Mouse (Mus musculus) liver, embryonic 11.5 days (tissue): Measurements from ENCODE around the gene Trpc3. TPM values are rescaled to one million over a fixed set of nuclear protein-coding genes. Genes with fewer than 3 reads are reported as not detected.
"Not testable (repeated sequence)": the region's sequence is repeated elsewhere in the genome, so short reads cannot be mapped to it uniquely, and the experiment has no call there.

Source experiments
- ATAC-seq: fragments of 200-750 bp; cut with Nextera tagmentation; replicated peaks from 2 replicates; pipeline ENCODE4 v1.8.0; 2017; ENCODE audit warnings: moderate number of reproducible peaks, mild to moderate bottlenecking, moderate TSS enrichment, moderate library complexity; ENCODE audit not compliant: low FRiP score
- DNase-seq: peaks from one replicate; pipeline ENCODE4 v3.0.0-alpha.2; 2017; ENCODE audit warnings: low spot score
- H3K27ac ChIP-seq: fragments of 300-500 bp; sonication (generic); 2 replicates; pipeline ENCODE4 v1.5.1; 2014; ENCODE audit warnings: mild to moderate bottlenecking, low read depth, low read length, control low read depth
- H3K27me3 ChIP-seq: fragments of 300-500 bp; sonication (generic); replicated peaks from 2 replicates; pipeline ENCODE4 v1.6.1; 2014; ENCODE audit warnings: low read length, mixed read lengths; ENCODE audit not compliant: control insufficient read depth, insufficient read depth
- H3K36me3 ChIP-seq: fragments of 300-500 bp; sonication (generic); 2 replicates; pipeline ENCODE4 v1.6.1; 2014; ENCODE audit warnings: mild to moderate bottlenecking, low read length, moderate library complexity, mixed read lengths; ENCODE audit not compliant: control insufficient read depth, insufficient read depth
- H3K4me1 ChIP-seq: fragments of 300-500 bp; sonication (generic); replicated peaks from 2 replicates; pipeline ENCODE4 v1.6.1; 2014; ENCODE audit warnings: low read length, mixed read lengths; ENCODE audit not compliant: control insufficient read depth, insufficient read depth
- H3K4me2 ChIP-seq: fragments of 300-500 bp; sonication (generic); 2 replicates; pipeline ENCODE4 v1.6.1; 2014; ENCODE audit warnings: mild to moderate bottlenecking, control low read depth, moderate library complexity
- H3K4me3 ChIP-seq: fragments of 300-500 bp; sonication (generic); 2 replicates; pipeline ENCODE4 v1.5.1; 2014; ENCODE audit warnings: low read depth, low read length, control low read depth
- H3K9ac ChIP-seq: fragments of 300-500 bp; sonication (generic); 2 replicates; pipeline ENCODE4 v1.6.1; 2014; ENCODE audit warnings: low read depth, low read length, control low read depth
- H3K9me3 ChIP-seq: fragments of 300-500 bp; sonication (generic); 2 replicates; pipeline ENCODE4 v1.6.1; 2016; ENCODE audit warnings: low read length, inconsistent platforms, mixed read lengths; ENCODE audit not compliant: control insufficient read depth
- WGBS: fragments of 180-500 bp; shearing (Covaris S2); extraction: QIAGEN DNeasy Blood & Tissue Kit; methylation state at CpG from one replicate; pipeline ENCODE4 v1.1.7; 2014; 5-methylcytosine and 5-hydroxymethylcytosine counted together
- polyA plus RNA-seq: library from polyadenylated mRNA; unstranded; fragments of >200 nt; fragmentation: Nextera tagmentation; extraction: Ambion mirVana; gene quantifications from 2 replicates; pipeline ENCODE4 v1.2.1, GENCODE M21; 2014

Trpc3 gene
- polyA plus RNA-seq, 1 experiment from 2014 or later = 1.4 TPM

DNA sequence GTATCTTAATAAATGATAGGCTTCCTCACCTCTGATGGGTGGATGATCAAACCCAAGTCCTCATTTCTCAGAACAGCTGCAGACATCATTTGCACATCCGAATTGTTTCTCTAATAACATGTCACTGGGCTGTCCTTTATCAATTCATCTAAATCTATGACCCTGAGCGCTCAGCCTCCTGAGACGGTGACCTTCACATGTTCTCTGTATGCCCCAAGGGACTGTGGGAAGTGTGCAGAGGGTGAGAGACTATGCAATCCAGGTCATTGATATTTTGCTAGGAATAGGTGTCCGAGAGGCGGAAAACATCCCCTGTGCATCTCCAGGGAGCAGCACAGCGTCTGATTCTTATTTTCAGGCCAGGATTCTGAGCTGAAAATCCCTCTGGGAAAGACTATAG, 22.2 kb downstream of the Trpc3 start:
- 84% methylated on average over 6 of the region's 6 CpGs for WGBS
- no peak overlapping the region for H3K4me2 ChIP-seq
- no peaks in the 10 kb centered on the region for H3K27me3 ChIP-seq
- H3K4me1 ChIP-seq = no peaks in the 10 kb centered on the region
- H3K9ac ChIP-seq = no peak overlapping the region
- no peak overlapping the region for H3K27ac ChIP-seq
- H3K9me3 ChIP-seq = no peaks in the 10 kb centered on the region
- DNase-seq (no peak), ATAC-seq (no peak)
- H3K36me3 ChIP-seq = no peaks in the 10 kb centered on the region
- H3K4me3 ChIP-seq = no peak overlapping the region

DNA sequence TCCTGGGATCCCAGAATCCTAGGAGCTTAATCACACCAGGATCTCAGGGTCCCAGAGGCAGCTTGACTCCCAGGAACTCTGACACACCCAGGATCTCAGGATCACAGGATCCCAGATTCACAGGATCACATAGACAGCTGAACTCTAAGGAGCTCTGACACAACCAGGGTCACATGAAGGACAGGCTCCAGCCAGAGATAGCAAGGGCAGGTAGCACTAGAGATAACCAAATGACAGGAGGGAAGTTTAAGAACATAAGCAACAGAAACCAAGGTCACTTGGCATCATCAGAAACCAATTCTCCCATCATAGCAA, 44.8 kb downstream of the Trpc3 start:
- H3K9ac ChIP-seq, H3K27ac ChIP-seq, H3K4me1 ChIP-seq, H3K4me3 ChIP-seq, ATAC-seq, DNase-seq, H3K9me3 ChIP-seq, H3K27me3 ChIP-seq, H3K36me3 ChIP-seq, H3K4me2 ChIP-seq: not testable (repeated sequence)

DNA sequence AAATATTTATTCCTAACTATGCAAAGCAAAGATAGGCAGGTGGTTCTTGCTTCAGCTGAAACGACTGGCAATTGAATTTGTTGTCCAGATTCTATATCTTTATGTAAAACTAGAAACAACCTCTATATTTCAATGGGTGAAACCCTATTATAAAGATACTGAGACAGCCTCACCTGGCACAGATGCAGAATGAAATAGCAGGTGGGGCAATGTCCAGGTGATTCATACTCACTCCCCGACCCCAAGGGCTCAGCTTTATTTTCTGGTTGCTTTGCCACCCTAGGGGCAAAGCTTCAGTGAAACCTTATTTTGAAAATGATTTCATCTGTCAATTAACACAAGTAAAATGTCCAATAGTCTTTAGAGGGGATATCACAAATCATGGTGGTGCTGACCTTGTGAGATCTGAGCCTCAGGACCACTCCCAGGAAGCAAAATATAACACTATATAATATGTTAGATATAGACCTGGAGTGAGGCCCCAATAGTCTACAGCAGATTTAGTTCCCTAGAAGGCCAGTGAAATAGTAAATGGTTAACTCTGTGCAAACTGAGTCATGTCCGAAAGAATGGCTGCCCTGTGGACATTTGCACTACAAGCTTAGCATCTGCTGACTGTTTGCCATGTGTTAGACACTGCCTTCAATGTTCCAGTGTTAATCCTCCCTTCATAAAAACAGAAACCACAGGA, 45.3 kb downstream of the Trpc3 start:
- Histone ChIP-seq H3K36me3 (no peaks in the 10 kb centered on the region), H3K4me3 (no peak overlapping the region), H3K4me2 (no peak overlapping the region), H3K9me3 (no peaks in the 10 kb centered on the region), H3K9ac (no peak overlapping the region), H3K27ac (no peak overlapping the region), H3K27me3 (no peaks in the 10 kb centered on the region), H3K4me1 (no peaks in the 10 kb centered on the region)
- ATAC-seq (no peak), DNase-seq (no peak)
- 73% methylated on average over 3 of the region's 3 CpGs for WGBS

DNA sequence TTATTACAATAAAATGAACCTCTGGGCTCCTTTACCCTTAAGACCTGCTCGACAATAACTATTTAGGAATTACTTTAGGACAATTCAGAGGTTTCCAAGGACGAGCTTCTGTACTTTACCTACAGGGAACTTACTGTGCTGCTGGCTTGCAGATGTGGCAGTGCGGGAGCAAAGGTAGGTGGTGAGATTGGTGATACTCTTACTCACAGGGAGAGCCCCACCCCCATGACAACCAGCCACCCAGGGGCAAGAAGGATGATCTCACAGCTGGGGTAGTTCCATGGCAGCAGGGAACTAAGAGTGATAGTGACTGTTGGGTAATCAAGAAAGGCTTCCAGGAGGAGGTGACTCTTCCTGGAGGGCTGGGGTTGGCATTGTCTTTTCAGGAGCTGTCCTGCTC, 46.6 kb downstream of the Trpc3 start:
- H3K9me3 ChIP-seq = no peaks in the 10 kb centered on the region
- ATAC-seq = no peak

DNA sequence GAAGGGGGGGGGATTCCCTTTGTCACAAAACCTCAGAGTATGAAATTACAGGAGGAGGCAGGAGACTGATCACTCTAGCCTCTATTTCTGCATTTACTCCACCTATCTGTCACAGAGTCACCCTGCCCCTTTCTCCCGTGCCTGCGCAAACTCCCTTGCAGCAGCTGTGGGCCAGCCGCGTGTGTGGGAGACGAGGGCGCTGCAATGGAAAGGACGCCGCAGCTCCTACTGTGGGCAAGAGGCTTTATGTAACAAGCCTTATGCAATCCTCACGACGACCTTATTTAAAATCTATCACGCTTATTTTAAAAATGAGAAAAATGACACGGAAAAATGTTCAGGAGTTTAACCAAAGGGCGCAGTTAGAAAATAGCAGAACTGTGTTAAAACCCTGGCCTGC, 47.2 kb downstream of the Trpc3 start:
- DNase-seq = no peak
- Histone ChIP-seq H3K4me1 (no peaks in the 10 kb centered on the region), H3K36me3 (no peaks in the 10 kb centered on the region), H3K27me3 (no peaks in the 10 kb centered on the region), H3K4me2 (no peak overlapping the region), H3K27ac (no peak overlapping the region), H3K4me3 (no peak overlapping the region), H3K9me3 (no peaks in the 10 kb centered on the region), H3K9ac (no peak overlapping the region)
- no peak for ATAC-seq
- 78% methylated on average over 13 of the region's 13 CpGs for WGBS

More for the DNA sequence above, 46.6 kb downstream of the Trpc3 start:
- Histone ChIP-seq H3K9ac (no peak overlapping the region), H3K4me2 (no peak overlapping the region), H3K36me3 (no peaks in the 10 kb centered on the region), H3K4me1 (no peaks in the 10 kb centered on the region), H3K27me3 (no peaks in the 10 kb centered on the region), H3K27ac (no peak overlapping the region), H3K4me3 (no peak overlapping the region)
- 85% methylated on average over 3 of the region's 3 CpGs for WGBS
- DNase-seq = no peak

DNA sequence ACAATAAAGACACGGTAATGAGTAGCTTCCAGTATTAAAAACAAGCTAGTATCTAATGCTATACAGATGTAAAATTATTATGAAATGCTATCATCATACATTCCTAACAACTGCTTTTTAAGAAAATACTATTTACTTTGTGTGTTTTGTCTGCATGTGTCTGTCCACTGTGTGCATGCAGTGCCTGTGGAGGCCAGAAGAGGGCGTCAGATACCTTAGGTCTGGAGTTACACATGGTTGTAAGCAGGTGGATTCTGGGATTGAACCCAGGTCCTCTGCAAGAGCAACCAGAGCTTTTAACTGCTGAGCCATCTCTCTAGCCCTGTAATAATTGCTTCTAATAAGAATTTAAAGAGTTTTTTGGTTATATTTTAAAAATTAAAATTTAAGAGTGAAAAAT, 49.2 kb downstream of the Trpc3 start:
- Histone ChIP-seq H3K36me3 (no peaks in the 10 kb centered on the region), H3K9me3 (no peaks in the 10 kb centered on the region), H3K9ac (no peak overlapping the region), H3K4me3 (no peak overlapping the region), H3K27ac (no peak overlapping the region), H3K4me1 (no peaks in the 10 kb centered on the region), H3K4me2 (no peak overlapping the region), H3K27me3 (no peaks in the 10 kb centered on the region)
- WGBS = 56% methylated on average over 2 of the region's 2 CpGs
- ATAC-seq (no peak), DNase-seq (no peak)

DNA sequence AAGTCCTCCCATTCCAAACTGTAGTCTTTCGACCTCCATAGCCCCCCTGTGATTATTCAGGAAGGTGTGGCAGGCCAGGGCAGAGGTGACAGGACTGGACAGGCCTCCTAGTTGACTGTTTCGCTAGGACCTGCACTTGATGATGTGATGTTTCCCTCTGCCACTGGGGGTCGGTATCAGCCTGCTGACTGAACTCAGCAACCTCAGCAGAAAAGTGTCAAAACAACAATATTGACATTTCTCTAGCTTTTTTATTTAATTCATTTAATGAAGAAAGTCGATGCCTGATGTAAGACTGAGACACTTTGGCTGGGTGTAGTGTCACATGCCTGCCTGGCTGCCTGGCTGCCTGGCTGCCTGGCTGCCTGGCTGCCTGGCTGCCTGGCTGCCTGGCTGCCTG, 54.5 kb downstream of the Trpc3 start:
- H3K9ac ChIP-seq = no peak overlapping the region
- ATAC-seq (no peak), DNase-seq (no peak)
- WGBS = 27% methylated on average over 4 of the region's 4 CpGs
- no peaks in the 10 kb centered on the region for H3K27me3 ChIP-seq
- H3K9me3 ChIP-seq = no peaks in the 10 kb centered on the region
- H3K36me3 ChIP-seq = no peaks in the 10 kb centered on the region
- H3K27ac ChIP-seq = no peak overlapping the region
- no peaks in the 10 kb centered on the region for H3K4me1 ChIP-seq
- H3K4me3 ChIP-seq = no peak overlapping the region
- H3K4me2 ChIP-seq = no peak overlapping the region

DNA sequence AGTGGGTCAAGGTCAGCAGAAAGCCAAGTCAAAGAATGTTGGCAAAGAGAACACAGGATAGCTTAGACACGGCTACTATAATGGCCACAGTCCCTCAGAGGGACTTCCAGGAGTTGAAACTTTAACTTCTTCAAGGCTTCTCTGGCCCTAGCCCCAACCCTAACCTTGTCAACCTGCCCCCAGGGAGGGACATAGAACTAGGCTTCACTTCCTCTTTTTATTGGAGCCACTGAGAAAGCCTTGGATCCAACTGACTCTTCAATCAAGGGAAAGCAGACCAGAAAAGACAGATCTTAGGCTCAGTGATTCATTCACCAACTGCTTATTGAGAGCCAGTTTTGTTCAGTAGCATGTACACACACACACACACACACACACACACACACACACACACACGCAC, 63.2 kb downstream of the Trpc3 start:
- Histone ChIP-seq H3K27ac (no peak overlapping the region), H3K4me2 (no peak overlapping the region), H3K4me3 (no peak overlapping the region), H3K9ac (no peak overlapping the region), H3K36me3 (no peaks in the 10 kb centered on the region), H3K27me3 (no peaks in the 10 kb centered on the region), H3K4me1 (no peaks in the 10 kb centered on the region), H3K9me3 (no peaks in the 10 kb centered on the region)
- ATAC-seq = no peak
- 62% methylated on average over 2 of the region's 2 CpGs for WGBS
- no peak for DNase-seq

DNA sequence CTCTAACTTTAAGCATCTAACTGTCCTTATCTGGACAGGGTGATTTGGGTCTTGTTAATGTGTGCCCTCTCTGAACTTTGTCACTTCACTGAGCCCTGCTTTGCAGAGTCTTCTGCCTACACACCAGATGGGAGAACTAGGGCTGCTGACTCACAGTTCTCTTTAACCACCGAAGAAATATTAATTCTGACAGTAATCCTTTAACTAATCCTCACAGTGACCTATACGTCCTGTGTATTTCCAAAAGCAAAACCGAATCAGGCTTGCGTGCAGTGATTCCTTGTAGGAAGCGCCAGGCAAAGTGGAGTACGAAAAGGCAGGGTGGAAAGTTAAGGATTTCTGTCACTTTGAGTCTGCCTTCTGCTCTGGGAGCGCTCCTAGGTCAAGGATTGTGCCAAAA, 71.8 kb downstream of the Trpc3 start:
- no peak overlapping the region for H3K4me3 ChIP-seq
- no peaks in the 10 kb centered on the region for H3K9me3 ChIP-seq
- 57% methylated on average over 7 of the region's 7 CpGs for WGBS
- H3K4me1 ChIP-seq = no peaks in the 10 kb centered on the region
- ATAC-seq = no peak
- H3K27ac ChIP-seq = no peak overlapping the region
- no peak overlapping the region for H3K4me2 ChIP-seq
- no peak for DNase-seq
- no peaks in the 10 kb centered on the region for H3K27me3 ChIP-seq
- H3K36me3 ChIP-seq = no peaks in the 10 kb centered on the region
- H3K9ac ChIP-seq = no peak overlapping the region
